ENCODE assay signal across 9 mouse cellular contexts in the genomic region with DNA sequence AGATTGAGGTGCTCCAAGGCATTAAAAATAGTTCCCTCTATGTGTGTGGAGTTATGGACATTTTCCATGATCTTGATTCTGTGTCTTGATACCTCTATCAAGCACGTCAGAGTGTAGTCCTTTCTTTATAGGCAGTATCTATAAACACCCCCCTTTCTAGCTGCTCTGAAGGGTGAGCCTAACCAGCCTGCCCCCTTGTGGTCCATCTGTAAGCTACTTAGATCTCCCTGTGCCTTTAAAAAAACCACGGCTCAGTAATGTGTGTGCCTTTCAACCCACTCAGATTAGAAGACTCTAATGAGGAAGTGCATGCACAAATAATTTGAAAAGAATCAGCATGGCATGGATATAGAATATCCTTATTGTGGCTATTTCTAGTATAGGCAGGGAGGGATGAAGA.
DNase-seq lines count a peak whose midpoint lies in the region; ATAC-seq and TF ChIP-seq lines count a peak whose summit lies in the region.
"Had no signal": no experiment of that assay in that cellular context is flagged by ENCODE, and none has a peak within 500 bp of the region (broad histone marks: within the 10 kb centered on the region; RNA-seq: fewer than 3 reads in every experiment).

No protein-coding gene starts in this region.

- H3K4me3 ChIP-seq in heart, adult 2 months: no peak overlapping the region
- no peak overlapping the region for H3K4me3 ChIP-seq in hindbrain, embryonic 14.5 days (replicated peaks; ENCODE audit: low read length)
- H3K4me3 ChIP-seq: embryonic facial prominence, embryonic 13.5 days had no signal

- H3K4me2 ChIP-seq in hindbrain, embryonic 14.5 days (replicated peaks): no peak overlapping the region
- H3K4me2 ChIP-seq: embryonic facial prominence, embryonic 13.5 days had no signal

- no peaks in the 10 kb centered on the region for H3K4me1 ChIP-seq in heart, adult 2 months (ENCODE audit: control insufficient read depth, insufficient read depth, low read length)
- no peaks in the 10 kb centered on the region for H3K4me1 ChIP-seq in hindbrain, embryonic 14.5 days (replicated peaks; ENCODE audit: control insufficient read depth, insufficient read depth, low read length)
- H3K4me1 ChIP-seq: embryonic facial prominence, embryonic 13.5 days had no signal

- no peak overlapping the region for H3K27ac ChIP-seq in heart, adult 2 months
- H3K27ac ChIP-seq in hindbrain, embryonic 14.5 days: no peak overlapping the region
- H3K27ac ChIP-seq: embryonic facial prominence, embryonic 13.5 days had no signal

- H3K79me2 ChIP-seq in heart, adult 2 months (replicated peaks; ENCODE audit: control insufficient read depth, insufficient read depth, low read length): no peaks in the 10 kb centered on the region

- no peaks in the 10 kb centered on the region for H3K9me3 ChIP-seq in hindbrain, embryonic 14.5 days (ENCODE audit: control insufficient read depth, low read length)
- H3K9me3 ChIP-seq: embryonic facial prominence, embryonic 13.5 days had no signal

- intact Hi-C loops in heart, adult 2 months (cut with DNase I): no loop called here
- intact Hi-C loops in gastrocnemius, postnatal 36 days (cut with DNase I): no loop called here

- WGBS in heart, adult 2 months: 22% methylated on average over 2 of the region's 2 CpGs
- WGBS in hindbrain, embryonic 14.5 days: 32% methylated on average over 2 of the region's 2 CpGs

- TF ChIP-seq CTCF in heart, adult 2 months (IDR thresholded peaks at IDR 0.05): peak; percentile 43

- no peaks in the 10 kb centered on the region for H3K36me3 ChIP-seq in heart, adult 2 months (ENCODE audit: control insufficient read depth, insufficient read depth, low read length)
- no peaks in the 10 kb centered on the region for H3K36me3 ChIP-seq in hindbrain, embryonic 14.5 days (replicated peaks; ENCODE audit: control insufficient read depth, insufficient read depth)
- H3K36me3 ChIP-seq: embryonic facial prominence, embryonic 13.5 days had no signal

- peak; percentile 46; the same call in 1 of the 2 replicates for ATAC-seq in hindbrain, embryonic 14.5 days (ENCODE audit: low FRiP score)
- no peak for ATAC-seq in megakaryocyte, adult 5-6 weeks (ENCODE audit: poor library complexity, severe bottlenecking)

- no peak overlapping the region for H3K9ac ChIP-seq in heart, adult 2 months (ENCODE audit: low read depth, low read length)
- H3K9ac ChIP-seq in hindbrain, embryonic 14.5 days: no peak overlapping the region
- H3K9ac ChIP-seq: embryonic facial prominence, embryonic 13.5 days had no signal

- no peak for TF ChIP-seq EP300 in heart, adult 2 months (IDR thresholded peaks at IDR 0.05; ENCODE audit: insufficient read depth, low read depth, low read length)

- no peak for TF ChIP-seq POLR2A in heart, adult 2 months (IDR thresholded peaks at IDR 0.05; ENCODE audit: insufficient read depth, low read depth, low read length)

- no peak for DNase-seq in heart, adult 2 months
- no peak for DNase-seq in heart, adult 9 months (ENCODE audit: low spot score in 2 of 2)
- peak; percentile 17 for DNase-seq in thymus, postnatal 14 days
- no peak for DNase-seq in thymus, postnatal 25 days
- DNase-seq in hindbrain, embryonic 14.5 days (ENCODE audit: low spot score): no peak
- no peak for DNase-seq in MN1 (ENCODE audit: low spot score)
- no peak for DNase-seq in gastrocnemius, postnatal 36 days

- no peaks in the 10 kb centered on the region for H3K27me3 ChIP-seq in heart, adult 2 months (ENCODE audit: control insufficient read depth, insufficient read depth, low read length)
- H3K27me3 ChIP-seq in hindbrain, embryonic 14.5 days (ENCODE audit: control insufficient read depth, insufficient read depth, low read length): no peaks in the 10 kb centered on the region
- H3K27me3 ChIP-seq: embryonic facial prominence, embryonic 13.5 days had no signal
